17 mouse cellular contexts compared by ENCODE assay signal in the genomic region with DNA sequence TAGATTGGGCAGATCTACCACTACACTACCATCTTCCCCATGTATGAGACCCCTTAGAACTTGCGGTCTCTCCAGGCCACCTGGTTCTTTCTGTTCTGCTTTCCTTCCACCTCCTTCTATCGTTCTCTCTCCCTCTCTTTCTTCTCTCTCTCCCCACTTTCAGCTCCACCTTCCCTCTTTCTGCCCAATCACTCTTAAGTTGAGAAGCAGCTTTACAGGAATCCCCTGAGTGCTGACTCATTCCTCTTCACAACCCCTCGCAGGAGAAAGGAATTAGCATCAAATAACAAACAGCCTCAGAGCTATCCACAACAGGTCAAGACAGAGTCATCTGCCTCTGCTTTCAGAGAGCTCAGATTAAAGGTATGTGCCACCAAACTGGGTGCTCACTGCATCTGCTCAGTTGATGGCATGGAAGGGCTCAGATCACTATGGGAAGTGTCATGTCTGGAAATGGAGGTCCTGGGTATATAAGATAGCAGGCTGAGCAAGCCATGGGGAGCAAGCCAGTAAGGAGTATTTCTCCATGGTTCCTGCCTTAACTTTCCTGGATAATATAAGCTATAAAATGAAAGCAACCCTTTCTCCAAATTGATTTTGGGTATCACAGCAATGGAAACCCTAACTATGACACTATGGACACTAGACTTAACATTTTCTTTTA. TPM values are rescaled to one million over a fixed set of nuclear protein-coding genes. Genes with fewer than 3 reads are reported as not detected.
DNase-seq lines count a peak whose midpoint lies in the region; ATAC-seq and TF ChIP-seq lines count a peak whose summit lies in the region.
"Had no signal": no experiment of that assay in that cellular context is flagged by ENCODE, and none has a peak within 500 bp of the region (broad histone marks: within the 10 kb centered on the region; RNA-seq: fewer than 3 reads in every experiment).

No protein-coding gene starts in this region.

- peaks cover 60% of the 10 kb centered on the region for H3K4me1 ChIP-seq in E14TG2a.4 (replicated peaks; ENCODE audit: low read depth, low read length)
- H3K4me1 ChIP-seq in liver, embryonic 11.5 days (replicated peaks; ENCODE audit: control insufficient read depth, insufficient read depth, low read length), result peaks cover 12% of the 10 kb centered on the region; the same call in 1 of the 2 replicates

- H3K9ac ChIP-seq in liver, embryonic 11.5 days (ENCODE audit: low read depth, low read length), result no peak overlapping the region
- H3K9ac ChIP-seq: kidney, embryonic 15.5 days; neural tube, embryonic 15.5 days had no signal

- H3K27me3 ChIP-seq in E14TG2a.4 (ENCODE audit: insufficient read depth, low read length), result no peaks in the 10 kb centered on the region
- H3K27me3 ChIP-seq in liver, embryonic 11.5 days (replicated peaks; ENCODE audit: control insufficient read depth, insufficient read depth, low read length), result no peaks in the 10 kb centered on the region
- H3K27me3 ChIP-seq: kidney, embryonic 15.5 days; neural tube, embryonic 15.5 days had no signal

- peak overlapping the region; percentile 23; the same call in 1 of the 2 replicates for H3K4me3 ChIP-seq in E14TG2a.4 (replicated peaks; ENCODE audit: low read length)
- H3K4me3 ChIP-seq in liver, embryonic 11.5 days (ENCODE audit: low read depth, low read length), result no peak overlapping the region
- H3K4me3 ChIP-seq: forebrain, embryonic 10.5 days; kidney, embryonic 15.5 days; layer of hippocampus, adult 2 months; neural tube, embryonic 15.5 days had no signal

- ATAC-seq in liver, embryonic 11.5 days (replicated peaks; ENCODE audit: low FRiP score), result peak; percentile 53; the same call in 1 of the 2 replicates

- no peak overlapping the region for H3K27ac ChIP-seq in liver, embryonic 11.5 days (ENCODE audit: low read depth, low read length)
- H3K27ac ChIP-seq: forebrain, embryonic 10.5 days; kidney, embryonic 15.5 days; layer of hippocampus, adult 2 months; neural tube, embryonic 15.5 days had no signal

- 45% methylated on average over 3 of the region's 3 CpGs for WGBS in liver, embryonic 11.5 days

- peaks cover 75% of the 10 kb centered on the region for H3K36me3 ChIP-seq in E14TG2a.4 (ENCODE audit: insufficient read depth, low read length)
- peaks cover 19% of the 10 kb centered on the region for H3K36me3 ChIP-seq in liver, embryonic 11.5 days (ENCODE audit: control insufficient read depth, insufficient read depth, low read length)

- H3K4me2 ChIP-seq in liver, embryonic 11.5 days, result no peak overlapping the region
- H3K4me2 ChIP-seq: kidney, embryonic 15.5 days; neural tube, embryonic 15.5 days had no signal

- no peak for TF ChIP-seq CTCF in E14TG2a.4 (conservative IDR thresholded peaks at IDR 0.05; ENCODE audit: low read length)

- no peaks in the 10 kb centered on the region for H3K9me3 ChIP-seq in E14TG2a.4 (ENCODE audit: low read length)
- H3K9me3 ChIP-seq in liver, embryonic 11.5 days (ENCODE audit: control insufficient read depth, low read length), result no peaks in the 10 kb centered on the region
- H3K9me3 ChIP-seq: forebrain, embryonic 10.5 days; kidney, embryonic 15.5 days; neural tube, embryonic 15.5 days had no signal

- peak; percentile 80 for DNase-seq in 416B (ENCODE audit: low read depth)
- peak; percentile 61 for DNase-seq in ZHBTc4 (ENCODE audit: low read depth, low spot score)
- no peak for DNase-seq in liver, embryonic 11.5 days (ENCODE audit: low spot score)
- no peak for DNase-seq in spleen, postnatal 10 days (ENCODE audit: low spot score in 2 of 2)
- DNase-seq in layer of hippocampus, adult 11-12 months (ENCODE audit: low spot score), result no peak
- DNase-seq in lung, postnatal 10 days, result no peak
- no peak for DNase-seq in ovary, postnatal 36 days (ENCODE audit: low spot score)
- DNase-seq: adrenal gland, adult 2 months; cerebellum, adult 9-10 months; embryo, embryonic 11 days; heart, adult 18-20 months; spleen, adult 18-20 months had no signal

RNA-seq across cellular contexts. Expression of a gene that starts 11.6 kb away (rescaled TPM):
- polyA plus RNA-seq in liver, embryonic 11.5 days (2014; fragmentation: Nextera tagmentation; extraction: Ambion mirVana), result 41.6 and 42.1 TPM in 2 replicates

RNA-seq across cellular contexts. Expression of a gene that starts 46.8 kb away (rescaled TPM):
- 5.0 and 5.6 TPM in 2 replicates for polyA plus RNA-seq in liver, embryonic 11.5 days (2014; fragmentation: Nextera tagmentation; extraction: Ambion mirVana)

Comparison
In these comparisons a context has a peak if more than half of its experiments do, and no peak if none do; other contexts are left out.
1. DNase-seq: peak in 416B (single experiment) and ZHBTc4 (single experiment); none in liver, embryonic 11.5 days (single experiment), spleen, postnatal 10 days (0 of 2), layer of hippocampus, adult 11-12 months (single experiment), lung, postnatal 10 days (single experiment) and ovary, postnatal 36 days (single experiment).